Mouse (Mus musculus): ENCODE measurements around the gene Ech1.

The Ech1 gene

GRCm38 (mm10) chr7:28838331-28838730, 13.3 kb downstream of the Ech1 start:
- in situ Hi-C loops (cut with MboI, MseI): no loop called here

- in situ Hi-C loops (cut with MboI, MseI): no loop called here
Observed at GRCm38 (mm10) chr7:28847273-28847672, 22.3 kb downstream of the Ech1 start.

GRCm38 (mm10) chr7:28849700-28850236, 24.8 kb downstream of the Ech1 start:
- in situ Hi-C loops (cut with MboI, MseI): loop anchor here in 1 of 2 experiments (10.0 kb wide), 1 partner anchor 745 kb away; no protein-coding TSS in a partner anchor

GRCm38 (mm10) chr7:28850642-28851041, 25.6 kb downstream of the Ech1 start:
- in situ Hi-C loops (cut with MboI, MseI): loop anchor here in 1 of 2 experiments (10.0 kb wide), 1 partner anchor 746 kb away; no protein-coding TSS in a partner anchor

- in situ Hi-C loops (cut with MboI, MseI): loop anchor here (5.0 to 10.0 kb wide), 2 partner anchors 753 to 755 kb away; no protein-coding TSS in a partner anchor
Observed at GRCm38 (mm10) chr7:28859953-28860352, 34.9 kb downstream of the Ech1 start.

- in situ Hi-C loops (cut with MboI, MseI): no loop called here
Observed at GRCm38 (mm10) chr7:28860898-28861297, 35.9 kb downstream of the Ech1 start.

GRCm38 (mm10) chr7:28862817-28863499, 37.9 kb downstream of the Ech1 start:
- in situ Hi-C loops (cut with MboI, MseI): no loop called here

GRCm38 (mm10) chr7:28863540-28863939, 38.5 kb downstream of the Ech1 start, which contains the start of gene Lgals7:
Gene Lgals7 (plus strand): TSS chr7:28863853.
- in situ Hi-C loops (cut with MboI, MseI): no loop called here

- in situ Hi-C loops (cut with MboI, MseI): no loop called here
Observed at GRCm38 (mm10) chr7:28864288-28864750, 39.3 kb downstream of the Ech1 start.

GRCm38 (mm10) chr7:28865481-28866300, 40.7 kb downstream of the Ech1 start:
- in situ Hi-C loops (cut with MboI, MseI): loop anchor here (5.0 kb wide), 2 partner anchors 33 to 68 kb away; partner anchors contain the start of gene Lgals4 (in 1 of the 2)

GRCm38 (mm10) chr7:28866769-28867507, 41.9 kb downstream of the Ech1 start:
- in situ Hi-C loops (cut with MboI, MseI): loop anchor here (5.0 kb wide), 2 partner anchors 35 to 70 kb away; partner anchors contain the start of gene Lgals4 (in 1 of the 2)

GRCm38 (mm10) chr7:28867508-28868340, 42.7 kb downstream of the Ech1 start:
- in situ Hi-C loops (cut with MboI, MseI): loop anchor here (5.0 kb wide), 2 partner anchors 35 to 70 kb away; partner anchors contain the start of gene Lgals4 (in 1 of the 2)

- in situ Hi-C loops (cut with MboI, MseI): no loop called here
Observed at GRCm38 (mm10) chr7:28870901-28871664, 46.1 kb downstream of the Ech1 start.

- in situ Hi-C loops (cut with MboI, MseI): no loop called here
Observed at GRCm38 (mm10) chr7:28874565-28874964, 49.5 kb downstream of the Ech1 start.

- in situ Hi-C loops (cut with MboI, MseI): no loop called here
Observed at GRCm38 (mm10) chr7:28876099-28876498, 51.1 kb downstream of the Ech1 start.

- in situ Hi-C loops (cut with MboI, MseI): no loop called here
Observed at GRCm38 (mm10) chr7:28877155-28877554, 52.1 kb downstream of the Ech1 start.

- in situ Hi-C loops (cut with MboI, MseI): no loop called here
Observed at GRCm38 (mm10) chr7:28877856-28878255, 52.8 kb downstream of the Ech1 start.

GRCm38 (mm10) chr7:28879606-28880005, 54.6 kb downstream of the Ech1 start:
- in situ Hi-C loops (cut with MboI, MseI): no loop called here

- in situ Hi-C loops (cut with MboI, MseI): no loop called here
Observed at GRCm38 (mm10) chr7:28880554-28880953, 55.5 kb downstream of the Ech1 start.

All from T-helper 17 cell (primary cell).